Mouse (Mus musculus): ENCODE data around the gene P3h4. TPM values are rescaled to one million over a fixed set of nuclear protein-coding genes. Genes with fewer than 3 reads are reported as not detected.
A peak's percentile ranks its signal among the peaks of the same experiment; 100 is the strongest.

P3h4 gene
- polyA plus RNA-seq, 1 experiment from 2014 or later: 68.8 TPM

GRCm38 (mm10) chr11:100377989-100378388 lies 36.6 kb downstream of the P3h4 start:
- ATAC-seq (ENCODE audit: low read depth): no peak
- peaks cover 62% of the 10 kb centered on the region for H3K36me3 ChIP-seq (ENCODE audit: control insufficient read depth, insufficient read depth, low read length)
- no peak overlapping the region for H3K27ac ChIP-seq (ENCODE audit: low read length)
- H3K4me1 ChIP-seq (replicated peaks; ENCODE audit: control insufficient read depth, insufficient read depth, low read length): no peaks in the 10 kb centered on the region; the same call in 1 of the 2 replicates
- H3K9me3 ChIP-seq (ENCODE audit: control insufficient read depth, low read length): no peaks in the 10 kb centered on the region
- no peak overlapping the region for H3K4me3 ChIP-seq (ENCODE audit: low read length)
- no peak overlapping the region for H3K9ac ChIP-seq (ENCODE audit: low read length)
- H3K27me3 ChIP-seq (ENCODE audit: control insufficient read depth, insufficient read depth, low read depth, low read length): no peaks in the 10 kb centered on the region
- no peak overlapping the region for H3K4me2 ChIP-seq (ENCODE audit: low read depth, low read length)
- 96% methylated on average over 14 of the region's 14 CpGs for WGBS

- no peaks in the 10 kb centered on the region; the same call in 1 of the 2 replicates for H3K4me1 ChIP-seq (replicated peaks; ENCODE audit: control insufficient read depth, insufficient read depth, low read length)
- H3K36me3 ChIP-seq (ENCODE audit: control insufficient read depth, insufficient read depth, low read length): peaks cover 53% of the 10 kb centered on the region
- no peak overlapping the region for H3K9ac ChIP-seq (ENCODE audit: low read length)
- 88% methylated on average over 21 of the region's 21 CpGs for WGBS
- no peaks in the 10 kb centered on the region for H3K27me3 ChIP-seq (ENCODE audit: control insufficient read depth, insufficient read depth, low read depth, low read length)
- no peak for ATAC-seq (ENCODE audit: low read depth)
- no peaks in the 10 kb centered on the region for H3K9me3 ChIP-seq (ENCODE audit: control insufficient read depth, low read length)
- no peak overlapping the region for H3K27ac ChIP-seq (ENCODE audit: low read length)
- no peak overlapping the region for H3K4me2 ChIP-seq (ENCODE audit: low read depth, low read length)
- H3K4me3 ChIP-seq (ENCODE audit: low read length): no peak overlapping the region
Measured at GRCm38 (mm10) chr11:100376746-100377389, 37.8 kb downstream of the P3h4 start.

DNA sequence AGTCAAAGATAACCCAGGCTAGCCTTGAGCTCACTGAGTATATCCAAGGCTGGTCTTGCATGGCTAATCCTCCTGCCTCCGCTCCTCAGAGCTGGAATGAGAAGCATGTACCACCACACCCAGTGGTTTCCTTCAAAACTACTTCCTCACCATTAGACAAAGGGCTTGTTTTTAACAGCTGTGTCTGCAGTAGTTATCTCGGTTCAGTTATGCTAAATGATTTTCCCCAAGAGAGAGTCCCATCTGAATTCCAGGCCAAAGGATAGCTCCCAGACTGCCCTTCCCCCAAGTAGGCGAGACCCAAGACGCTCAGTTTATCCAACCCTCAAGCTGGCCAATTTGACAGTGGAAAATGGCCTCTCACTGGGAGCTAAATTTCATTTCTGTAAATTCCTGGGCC lies 38.6 kb downstream of the P3h4 start:
- no peaks in the 10 kb centered on the region for H3K9me3 ChIP-seq (ENCODE audit: control insufficient read depth, low read length)
- peaks cover 53% of the 10 kb centered on the region for H3K36me3 ChIP-seq (ENCODE audit: control insufficient read depth, insufficient read depth, low read length)
- H3K4me1 ChIP-seq (replicated peaks; ENCODE audit: control insufficient read depth, insufficient read depth, low read length): no peaks in the 10 kb centered on the region; the same call in 1 of the 2 replicates
- no peak overlapping the region for H3K27ac ChIP-seq (ENCODE audit: low read length)
- no peaks in the 10 kb centered on the region for H3K27me3 ChIP-seq (ENCODE audit: control insufficient read depth, insufficient read depth, low read depth, low read length)
- H3K4me3 ChIP-seq (ENCODE audit: low read length): no peak overlapping the region
- H3K9ac ChIP-seq (ENCODE audit: low read length): no peak overlapping the region
- 70% methylated on average over 4 of the region's 4 CpGs for WGBS
- H3K4me2 ChIP-seq (ENCODE audit: low read depth, low read length): no peak overlapping the region
- ATAC-seq (ENCODE audit: low read depth): no peak

GRCm38 (mm10) chr11:100375127-100375526 lies 39.5 kb downstream of the P3h4 start:
- WGBS: 88% methylated on average over 9 of the region's 9 CpGs
- H3K27me3 ChIP-seq (ENCODE audit: control insufficient read depth, insufficient read depth, low read depth, low read length): no peaks in the 10 kb centered on the region
- no peaks in the 10 kb centered on the region for H3K9me3 ChIP-seq (ENCODE audit: control insufficient read depth, low read length)
- peaks cover 46% of the 10 kb centered on the region for H3K36me3 ChIP-seq (ENCODE audit: control insufficient read depth, insufficient read depth, low read length)
- no peak for ATAC-seq (ENCODE audit: low read depth)
- no peak overlapping the region for H3K9ac ChIP-seq (ENCODE audit: low read length)
- H3K27ac ChIP-seq (ENCODE audit: low read length): no peak overlapping the region
- H3K4me1 ChIP-seq (replicated peaks; ENCODE audit: control insufficient read depth, insufficient read depth, low read length): no peaks in the 10 kb centered on the region; the same call in 1 of the 2 replicates
- no peak overlapping the region for H3K4me2 ChIP-seq (ENCODE audit: low read depth, low read length)
- no peak overlapping the region for H3K4me3 ChIP-seq (ENCODE audit: low read length)

DNA sequence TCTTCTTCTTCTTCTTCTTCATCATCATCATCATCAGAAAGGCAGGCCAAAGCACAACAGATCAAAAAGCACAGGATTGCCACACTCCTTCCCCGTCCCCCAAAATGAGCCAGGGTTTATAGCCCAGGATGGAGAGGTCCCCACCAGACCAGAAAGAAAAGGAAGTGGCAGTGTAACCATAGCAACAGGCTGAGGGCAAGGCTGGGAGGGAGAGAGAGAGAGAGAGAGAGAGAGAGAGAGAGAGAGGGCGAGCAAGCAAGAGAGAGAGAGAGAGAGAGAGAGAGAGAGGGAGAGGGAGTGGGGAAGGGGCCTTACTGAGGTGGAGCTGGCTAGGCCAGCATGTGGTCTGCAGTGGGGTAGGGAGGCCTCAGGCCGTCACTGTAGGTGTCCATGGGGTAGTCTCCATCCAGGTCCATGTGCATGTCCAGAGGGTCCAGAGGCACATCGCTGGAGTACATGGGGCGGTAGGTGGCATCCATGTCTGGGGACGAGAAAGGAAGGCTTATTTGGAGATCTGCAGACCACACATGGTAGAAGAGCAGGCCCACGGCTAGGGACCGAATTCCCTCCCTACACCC lies 42.6 kb downstream of the P3h4 start:
- 76% methylated on average over 7 of the region's 8 CpGs for WGBS

GRCm38 (mm10) chr11:100369822-100370221 lies 44.8 kb downstream of the P3h4 start:
- peaks cover 11% of the 10 kb centered on the region for H3K36me3 ChIP-seq (ENCODE audit: control insufficient read depth, insufficient read depth, low read length)
- no peaks in the 10 kb centered on the region for H3K9me3 ChIP-seq (ENCODE audit: control insufficient read depth, low read length)
- 58% methylated on average over 8 of the region's 8 CpGs for WGBS
- no peak overlapping the region for H3K4me2 ChIP-seq (ENCODE audit: low read depth, low read length)
- H3K9ac ChIP-seq (ENCODE audit: low read length): no peak overlapping the region
- H3K4me3 ChIP-seq (ENCODE audit: low read length): no peak overlapping the region
- no peaks in the 10 kb centered on the region for H3K4me1 ChIP-seq (replicated peaks; ENCODE audit: control insufficient read depth, insufficient read depth, low read length)
- H3K27ac ChIP-seq (ENCODE audit: low read length): no peak overlapping the region
- no peak for ATAC-seq (ENCODE audit: low read depth)
- H3K27me3 ChIP-seq (ENCODE audit: control insufficient read depth, insufficient read depth, low read depth, low read length): no peaks in the 10 kb centered on the region

More for the DNA sequence above, 42.6 kb downstream of the P3h4 start:
- no peak overlapping the region for H3K4me2 ChIP-seq (ENCODE audit: low read depth, low read length)
- no peak overlapping the region for H3K4me3 ChIP-seq (ENCODE audit: low read length)
- no peak for ATAC-seq (ENCODE audit: low read depth)
- H3K27ac ChIP-seq (ENCODE audit: low read length): no peak overlapping the region
- no peaks in the 10 kb centered on the region for H3K27me3 ChIP-seq (ENCODE audit: control insufficient read depth, insufficient read depth, low read depth, low read length)
- no peak overlapping the region for H3K9ac ChIP-seq (ENCODE audit: low read length)
- H3K9me3 ChIP-seq (ENCODE audit: control insufficient read depth, low read length): no peaks in the 10 kb centered on the region
- peaks cover 29% of the 10 kb centered on the region for H3K36me3 ChIP-seq (ENCODE audit: control insufficient read depth, insufficient read depth, low read length)
- no peaks in the 10 kb centered on the region; the same call in 1 of the 2 replicates for H3K4me1 ChIP-seq (replicated peaks; ENCODE audit: control insufficient read depth, insufficient read depth, low read length)

DNA sequence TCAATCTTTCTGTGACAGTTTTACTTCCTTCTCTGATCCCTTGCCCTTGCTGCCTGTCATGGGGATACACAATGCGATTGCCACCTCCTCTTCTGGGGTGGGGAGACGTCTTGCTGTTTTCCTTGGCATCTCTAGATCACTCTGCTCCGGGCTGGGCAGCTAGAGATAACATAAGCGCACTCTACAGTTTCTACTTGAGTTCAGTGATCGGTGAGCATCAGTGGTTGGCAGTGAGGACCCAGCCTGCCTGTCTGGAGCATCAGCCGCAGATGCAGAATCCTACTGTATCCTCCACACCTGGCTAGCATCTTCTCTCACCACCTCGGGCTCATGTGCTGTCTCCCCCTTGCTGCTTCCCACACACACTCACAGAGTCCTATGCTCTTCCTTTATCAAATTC lies 45.5 kb downstream of the P3h4 start:
- Histone ChIP-seq H3K4me1 (replicated peaks; ENCODE audit: control insufficient read depth, insufficient read depth, low read length) (no peaks in the 10 kb centered on the region), H3K9me3 (ENCODE audit: control insufficient read depth, low read length) (no peaks in the 10 kb centered on the region), H3K4me2 (ENCODE audit: low read depth, low read length) (no peak overlapping the region), H3K36me3 (ENCODE audit: control insufficient read depth, insufficient read depth, low read length) (peaks cover 11% of the 10 kb centered on the region), H3K9ac (ENCODE audit: low read length) (no peak overlapping the region), H3K4me3 (ENCODE audit: low read length) (no peak overlapping the region), H3K27me3 (ENCODE audit: control insufficient read depth, insufficient read depth, low read depth, low read length) (no peaks in the 10 kb centered on the region), H3K27ac (ENCODE audit: low read length) (no peak overlapping the region)
- 60% methylated on average over 7 of the region's 7 CpGs for WGBS
- no peak for ATAC-seq (ENCODE audit: low read depth)

GRCm38 (mm10) chr11:100362979-100363562 lies 51.6 kb downstream of the P3h4 start:
- Histone ChIP-seq H3K4me3 (ENCODE audit: low read length) (no peak overlapping the region), H3K36me3 (ENCODE audit: control insufficient read depth, insufficient read depth, low read length) (no peaks in the 10 kb centered on the region), H3K4me2 (ENCODE audit: low read depth, low read length) (no peak overlapping the region), H3K27me3 (ENCODE audit: control insufficient read depth, insufficient read depth, low read depth, low read length) (peaks cover 16% of the 10 kb centered on the region), H3K9ac (ENCODE audit: low read length) (no peak overlapping the region), H3K4me1 (replicated peaks; ENCODE audit: control insufficient read depth, insufficient read depth, low read length) (peaks cover 7% of the 10 kb centered on the region; the same call in 1 of the 2 replicates), H3K9me3 (ENCODE audit: control insufficient read depth, low read length) (no peaks in the 10 kb centered on the region), H3K27ac (ENCODE audit: low read length) (no peak overlapping the region)
- 9% methylated on average over 12 of the region's 12 CpGs for WGBS
- ATAC-seq (ENCODE audit: low read depth): peak; percentile 58

GRCm38 (mm10) chr11:100362209-100362978 lies 52.2 kb downstream of the P3h4 start:
- ATAC-seq (ENCODE audit: low read depth): peak; percentile 44; the same call in 1 of the 2 replicates
- H3K4me1 ChIP-seq (replicated peaks; ENCODE audit: control insufficient read depth, insufficient read depth, low read length): peaks cover 7% of the 10 kb centered on the region; the same call in 1 of the 2 replicates
- H3K9me3 ChIP-seq (ENCODE audit: control insufficient read depth, low read length): no peaks in the 10 kb centered on the region
- no peak overlapping the region for H3K27ac ChIP-seq (ENCODE audit: low read length)
- 13% methylated on average over 8 of the region's 8 CpGs for WGBS
- H3K4me2 ChIP-seq (ENCODE audit: low read depth, low read length): no peak overlapping the region
- H3K9ac ChIP-seq (ENCODE audit: low read length): no peak overlapping the region
- no peaks in the 10 kb centered on the region for H3K36me3 ChIP-seq (ENCODE audit: control insufficient read depth, insufficient read depth, low read length)
- H3K27me3 ChIP-seq (ENCODE audit: control insufficient read depth, insufficient read depth, low read depth, low read length): peaks cover 20% of the 10 kb centered on the region
- no peak overlapping the region for H3K4me3 ChIP-seq (ENCODE audit: low read length)
